Mouse (Mus musculus) lung, adult 2 months (tissue): ENCODE measurements around the gene Rpp21. TPM values are rescaled to one million over a fixed set of nuclear protein-coding genes. Genes with fewer than 3 reads are reported as not detected.

Source experiments
- DNase-seq: peaks from one replicate; pipeline ENCODE4 v3.0.0; 2022
- H3K4me1 ChIP-seq: fragments of 200-500 bp; 2 replicates; pipeline ENCODE4 v1.6.1; 2011; ENCODE audit warnings: low read length; ENCODE audit not compliant: control insufficient read depth, insufficient read depth
- H3K4me3 ChIP-seq: fragments of 200-500 bp; replicated peaks from 2 replicates; pipeline ENCODE3; 2011; ENCODE audit warnings: low read depth, mild to moderate bottlenecking, control low read depth, low read length; ENCODE audit errors: extremely low read depth
- CTCF ChIP-seq: fragments of 200-500 bp; IDR thresholded peaks from 2 replicates; pipeline ENCODE4 v1.5.1; 2011; ENCODE audit warnings: mild to moderate bottlenecking, low read length, control low read depth; ENCODE audit not compliant: insufficient read depth
- POLR2A ChIP-seq: fragments of 200-500 bp; IDR thresholded peaks from 2 replicates; pipeline ENCODE4 v1.6.1; 2011; ENCODE audit warnings: low read depth, mild to moderate bottlenecking, control low read depth, low read length, borderline replicate concordance; ENCODE audit errors: extremely low read depth
- WGBS: fragments of 180-500 bp; shearing (Covaris S2); methylation state at CpG from one replicate; pipeline ENCODE4 v1.1.7; 2018; 5-methylcytosine and 5-hydroxymethylcytosine counted together
- polyA plus RNA-seq: library from polyadenylated mRNA; depleted of rRNA; stranded (reverse); fragments of >200 nt; gene quantifications from 2 replicates; pipeline ENCODE4 v1.2.3, GENCODE M21; 2012; rRNA removed

Gene Rpp21
- polyA plus RNA-seq, 1 experiment: 67.6 TPM

- Histone ChIP-seq H3K4me3 (peak overlapping the region; percentile 49), H3K4me1 (no peaks in the 10 kb centered on the region)
- DNase-seq: no peak
- WGBS: 1% methylated on average over 41 of the region's 41 CpGs
- TF ChIP-seq POLR2A (no peak), CTCF (no peak)
Observed at GRCm38 (mm10) chr17:36205862-36206261, 52.0 kb downstream of the Rpp21 start.

Other genes starting within 250 kb of the Rpp21 start
- gene H2-T24, start 237.5 kb downstream of the Rpp21 start, polyA plus RNA-seq: 9.2 and 16.5 TPM in 2 replicates
- gene H2-T23, start 225.2 kb downstream of the Rpp21 start, polyA plus RNA-seq: 180 and 232 TPM in 2 replicates
- gene H2-T22, start 215.3 kb downstream of the Rpp21 start, polyA plus RNA-seq: 53.9 and 55.1 TPM in 2 replicates
- gene Gm6034, start 215.1 kb downstream of the Rpp21 start, polyA plus RNA-seq: not detected in 2 replicates
- not detected in 2 replicates for gene Gm11127, start 199.7 kb downstream of the Rpp21 start, polyA plus RNA-seq
- gene Gm19684, start 136.4 kb downstream of the Rpp21 start, polyA plus RNA-seq: 0.22 and 0.29 TPM in 2 replicates
- not detected in 2 replicates for gene Gm7030, start 128.6 kb downstream of the Rpp21 start, polyA plus RNA-seq
- gene Gm8909, start 89.5 kb downstream of the Rpp21 start, polyA plus RNA-seq: 0.62 and 1.2 TPM in 2 replicates
- gene H2-T3, start 67.8 kb downstream of the Rpp21 start, polyA plus RNA-seq: 0.05 TPM in 1 of 2 replicates, not detected in the other
- 14.9 and 15.6 TPM in 2 replicates for gene Trim39, start 14.2 kb upstream of the Rpp21 start, polyA plus RNA-seq
- gene H2-M10.2, start 28.4 kb upstream of the Rpp21 start, polyA plus RNA-seq: not detected in 2 replicates
- not detected in 2 replicates for gene H2-M10.1, start 68.1 kb upstream of the Rpp21 start, polyA plus RNA-seq
- not detected in 2 replicates for gene H2-M10.3, start 110.3 kb upstream of the Rpp21 start, polyA plus RNA-seq
- gene H2-M10.4, start 204.3 kb upstream of the Rpp21 start, polyA plus RNA-seq: not detected in 2 replicates